Mouse (Mus musculus) limb, embryonic 13.5 days (tissue): ENCODE results near the gene Ccdc194. TPM values are rescaled to one million over a fixed set of nuclear protein-coding genes. Genes with fewer than 3 reads are reported as not detected.
"Not testable (repeated sequence)": the region's sequence is repeated elsewhere in the genome, so short reads cannot be mapped to it uniquely, and the experiment has no call there.

Experiments used
- ATAC-seq: fragments of 200-750 bp; cut with Nextera tagmentation; 2 replicates; pipeline ENCODE4 v1.8.0; 2017; ENCODE audit warnings: low read depth, moderate number of reproducible peaks, moderate TSS enrichment; ENCODE audit not compliant: low FRiP score
- H3K27ac ChIP-seq: fragments of 300-500 bp; sonication (generic); 2 replicates; pipeline ENCODE4 v1.5.1; 2015; ENCODE audit warnings: inconsistent platforms, mild to moderate bottlenecking, moderate library complexity
- H3K27me3 ChIP-seq: fragments of 300-500 bp; sonication (generic); 2 replicates; pipeline ENCODE4 v1.6.1; 2015; ENCODE audit warnings: mild to moderate bottlenecking, inconsistent platforms
- H3K36me3 ChIP-seq: fragments of 300-500 bp; sonication (generic); 2 replicates; pipeline ENCODE4 v1.6.1; 2015; ENCODE audit warnings: inconsistent platforms, mild to moderate bottlenecking, moderate library complexity
- H3K4me1 ChIP-seq: fragments of 300-500 bp; sonication (generic); 2 replicates; pipeline ENCODE4 v1.6.1; 2015; ENCODE audit warnings: inconsistent platforms
- H3K4me2 ChIP-seq: fragments of 300-500 bp; sonication (generic); replicated peaks from 2 replicates; pipeline ENCODE4 v1.6.1; 2015; ENCODE audit warnings: inconsistent platforms, mild to moderate bottlenecking, moderate library complexity
- H3K4me3 ChIP-seq: fragments of 300-500 bp; sonication (generic); 2 replicates; pipeline ENCODE4 v1.5.1; 2015; ENCODE audit warnings: moderate library complexity, mild to moderate bottlenecking, inconsistent platforms
- H3K9ac ChIP-seq: fragments of 300-500 bp; sonication (generic); 2 replicates; pipeline ENCODE4 v1.6.1; 2015; ENCODE audit warnings: mild to moderate bottlenecking, inconsistent platforms
- H3K9me3 ChIP-seq: fragments of 300-500 bp; sonication (generic); 2 replicates; pipeline ENCODE4 v1.6.1; 2016; ENCODE audit warnings: inconsistent platforms
- WGBS: fragments of 180-500 bp; shearing (Covaris S2); methylation state at CpG from one replicate; pipeline ENCODE4 v1.1.7; 2015; 5-methylcytosine and 5-hydroxymethylcytosine counted together
- polyA plus RNA-seq: library from polyadenylated mRNA; unstranded; fragments of >200 nt; fragmentation: Nextera tagmentation; extraction: Ambion mirVana; gene quantifications from 2 replicates; pipeline ENCODE4 v1.2.1, GENCODE M21; 2015

Ccdc194 gene
- polyA plus RNA-seq, 1 experiment from 2014 or later = 0.41 TPM

DNA sequence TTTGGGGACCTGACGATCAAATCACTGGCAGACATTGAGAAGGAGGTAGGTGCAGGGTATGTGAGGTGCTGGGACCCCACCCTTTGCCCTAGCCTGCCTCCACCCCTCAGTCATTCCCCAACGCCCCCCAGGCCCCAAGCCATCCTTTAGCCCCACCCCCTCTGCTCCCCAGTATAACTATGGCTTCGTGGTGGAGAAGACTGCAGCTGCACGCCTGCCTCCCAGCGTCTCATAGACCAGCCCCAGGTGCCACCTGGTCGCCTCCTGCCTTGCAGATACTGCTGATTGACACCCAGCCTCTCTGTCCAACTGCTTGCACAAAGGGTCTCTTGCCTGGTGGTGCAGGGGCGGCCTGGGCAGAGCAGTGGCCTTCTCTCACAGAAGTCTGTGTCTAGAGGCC is 22.1 kb upstream of the Ccdc194 start:
- Histone ChIP-seq H3K9me3 (no peaks in the 10 kb centered on the region), H3K36me3 (peaks cover 37% of the 10 kb centered on the region), H3K4me2 (no peak overlapping the region), H3K27me3 (no peaks in the 10 kb centered on the region), H3K9ac (no peak overlapping the region), H3K4me3 (no peak overlapping the region), H3K27ac (no peak overlapping the region), H3K4me1 (peaks cover 8% of the 10 kb centered on the region)
- no peak for ATAC-seq
- 88% methylated on average over 7 of the region's 7 CpGs for WGBS

DNA sequence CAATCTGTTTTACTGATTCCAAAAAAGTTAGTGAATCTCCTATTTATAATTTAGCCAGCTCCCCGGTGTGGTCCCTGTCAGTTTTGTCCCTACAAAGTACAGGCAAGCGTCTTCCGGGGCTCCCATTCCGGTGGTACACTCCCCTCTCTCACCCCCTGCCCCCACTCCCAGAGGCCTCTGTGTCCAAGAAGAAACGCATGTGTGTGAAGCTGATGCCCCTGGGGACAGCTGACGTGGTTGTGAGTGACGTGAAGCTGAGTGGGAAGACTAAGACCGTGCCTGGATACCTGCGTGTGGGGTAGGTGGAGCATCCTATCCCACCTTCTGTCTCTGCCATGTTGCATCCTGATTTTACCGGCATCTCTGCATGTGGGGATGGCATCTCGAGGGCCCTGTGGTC is 19.5 kb upstream of the Ccdc194 start:
- H3K27me3 ChIP-seq = 0 out of 2 replicates have a peak, but pooled peaks cover under 1% of the 10 kb centered on the region
- 86% methylated on average over 11 of the region's 11 CpGs for WGBS
- H3K4me2 ChIP-seq = no peak overlapping the region
- H3K9ac ChIP-seq = no peak overlapping the region
- no peaks in the 10 kb centered on the region for H3K9me3 ChIP-seq
- ATAC-seq = no peak
- no peak overlapping the region for H3K27ac ChIP-seq
- H3K4me3 ChIP-seq = no peak overlapping the region
- H3K36me3 ChIP-seq = peaks cover 37% of the 10 kb centered on the region
- peaks cover 8% of the 10 kb centered on the region for H3K4me1 ChIP-seq

DNA sequence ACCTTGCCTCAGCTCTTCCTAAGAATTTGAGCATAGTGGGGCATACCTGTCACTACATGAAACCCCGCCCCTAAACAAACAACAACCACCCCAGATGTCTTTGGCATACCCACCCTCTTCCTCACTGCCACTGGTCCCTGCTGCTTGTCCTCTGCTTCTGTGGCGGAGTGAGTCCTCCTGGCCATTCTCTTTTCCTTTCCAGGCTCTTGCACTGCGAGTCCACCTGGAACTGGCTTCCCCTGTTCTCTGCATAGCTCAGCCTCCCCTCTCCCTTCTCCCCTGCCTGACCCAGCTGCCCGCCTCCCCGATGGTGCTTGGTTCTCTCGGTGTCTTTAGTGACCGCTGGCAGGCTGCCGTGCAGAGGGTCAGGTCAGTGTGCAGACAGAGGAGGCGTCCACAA is 18.2 kb upstream of the Ccdc194 start:
- 86% methylated on average over 9 of the region's 9 CpGs for WGBS
- no peaks in the 10 kb centered on the region for H3K9me3 ChIP-seq
- H3K4me2 ChIP-seq = peak overlapping the region; percentile 79
- peaks cover 36% of the 10 kb centered on the region for H3K36me3 ChIP-seq
- H3K27me3 ChIP-seq = 0 out of 2 replicates have a peak, but pooled peaks cover 3% of the 10 kb centered on the region
- peaks cover 8% of the 10 kb centered on the region for H3K4me1 ChIP-seq
- H3K9ac ChIP-seq = peak overlapping the region; percentile 79
- peak overlapping the region; percentile 82 for H3K4me3 ChIP-seq
- no peak overlapping the region for H3K27ac ChIP-seq
- no peak for ATAC-seq

DNA sequence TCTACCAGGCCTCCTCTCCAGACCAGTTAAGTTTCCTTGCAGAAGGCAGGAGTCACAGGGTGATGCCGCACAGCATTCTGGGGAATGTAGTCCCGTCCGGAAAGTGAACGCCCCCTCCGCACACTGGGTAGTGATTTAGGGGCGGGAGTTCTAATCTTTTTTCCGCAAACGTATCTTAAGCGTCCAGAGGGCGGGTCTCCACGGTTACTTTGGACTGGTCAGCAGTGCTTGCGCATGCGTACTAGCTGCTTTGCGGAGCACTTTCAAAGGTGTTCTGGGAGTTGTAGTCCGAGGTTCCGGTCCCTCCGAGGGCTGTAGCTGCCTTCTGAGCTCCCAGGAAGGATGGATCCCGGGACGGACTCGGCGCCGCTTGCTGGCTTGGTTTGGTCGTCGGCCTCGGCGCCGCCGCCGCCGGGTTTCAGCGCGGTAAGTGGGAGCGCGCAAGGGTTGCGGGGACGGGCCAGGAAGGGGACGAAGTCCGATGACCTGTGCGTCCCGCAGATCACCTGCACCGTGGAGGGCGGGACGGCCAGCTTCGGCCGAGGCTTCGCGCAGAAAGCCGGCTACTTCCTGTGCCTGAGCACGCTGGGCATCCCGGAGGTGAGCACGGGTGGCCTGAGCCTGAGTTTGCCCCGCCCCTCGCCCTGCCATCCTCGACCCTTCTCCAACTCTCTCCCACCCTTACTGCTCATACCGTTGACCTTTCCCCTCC is 17.3 kb upstream of the Ccdc194 start, which contains the start of gene Mvb12a:
TSS of gene Mvb12a (plus strand) at position 291 of the 712 bp plus-strand sequence.
- WGBS = under 1% methylated on average over 53 of the region's 55 CpGs
- Histone ChIP-seq H3K4me1 (peaks cover 14% of the 10 kb centered on the region), H3K27me3 (0 out of 2 replicates have a peak, but pooled peaks cover 3% of the 10 kb centered on the region), H3K36me3 (peaks cover 27% of the 10 kb centered on the region), H3K27ac (no peak within 1 kb of the TSS), H3K9me3 (no peaks in the 10 kb centered on the region), H3K4me3 (peak within 1 kb of the TSS; percentile 82), H3K4me2 (peak within 1 kb of the TSS; percentile 79), H3K9ac (peak within 1 kb of the TSS; percentile 79)
- peak; percentile 95 for ATAC-seq

DNA sequence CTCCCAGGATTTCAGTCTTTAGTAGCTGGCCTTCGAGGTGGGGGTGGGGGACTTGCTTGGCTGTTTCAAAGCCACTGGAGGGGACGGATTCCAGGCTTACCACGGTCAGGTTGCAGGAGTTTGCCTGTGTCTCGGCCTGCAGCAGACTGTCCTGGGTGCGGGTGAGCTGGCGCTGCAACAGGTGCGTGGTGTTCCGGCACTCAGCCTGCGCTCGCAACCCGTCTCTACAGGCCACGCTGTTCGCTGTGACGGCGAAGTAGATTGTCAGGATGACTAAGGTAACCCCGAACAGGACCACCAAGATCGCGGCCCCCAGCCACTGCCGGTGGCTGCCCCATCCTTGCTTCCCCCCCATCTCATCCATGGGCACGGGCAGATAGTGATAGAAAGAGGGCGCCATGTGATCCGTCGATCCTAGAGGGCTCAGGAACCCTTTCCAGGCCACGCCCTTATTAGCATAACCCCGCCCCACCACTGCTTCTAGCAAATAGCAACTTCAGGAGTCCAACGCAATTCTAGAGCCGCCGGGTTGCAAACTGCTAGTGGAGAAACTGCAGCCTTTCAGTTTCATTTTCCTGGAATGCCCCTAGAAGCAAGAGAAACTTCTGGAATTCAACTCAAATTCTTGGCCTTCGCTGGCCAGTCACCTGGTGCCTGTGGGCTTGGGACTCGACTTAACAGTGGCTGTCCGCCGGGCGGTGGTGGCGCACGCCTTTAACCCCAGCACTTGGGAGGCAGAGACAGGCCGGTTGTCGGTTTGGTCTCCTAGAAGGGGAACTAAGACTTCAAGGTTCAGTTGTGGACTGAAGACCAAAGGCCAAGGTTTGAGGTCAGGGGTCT is 11.7 kb upstream of the Ccdc194 start, which contains the start of gene Bst2:
TSS of gene Bst2 (minus strand) at position 429 of the 840 bp plus-strand sequence.
- Histone ChIP-seq H3K4me1 (peaks cover 13% of the 10 kb centered on the region), H3K4me2 (peak within 1 kb of the TSS; percentile 71), H3K9me3 (no peaks in the 10 kb centered on the region), H3K9ac (peak within 1 kb of the TSS; percentile 60), H3K27ac (peak within 1 kb of the TSS; percentile 48; the same call in 1 of the 2 replicates), H3K4me3 (peak within 1 kb of the TSS; percentile 48), H3K36me3 (no peaks in the 10 kb centered on the region), H3K27me3 (peaks cover 9% of the 10 kb centered on the region; the same call in 1 of the 2 replicates)
- 1% methylated on average over 37 of the region's 37 CpGs for WGBS
- ATAC-seq = peak; percentile 88

DNA sequence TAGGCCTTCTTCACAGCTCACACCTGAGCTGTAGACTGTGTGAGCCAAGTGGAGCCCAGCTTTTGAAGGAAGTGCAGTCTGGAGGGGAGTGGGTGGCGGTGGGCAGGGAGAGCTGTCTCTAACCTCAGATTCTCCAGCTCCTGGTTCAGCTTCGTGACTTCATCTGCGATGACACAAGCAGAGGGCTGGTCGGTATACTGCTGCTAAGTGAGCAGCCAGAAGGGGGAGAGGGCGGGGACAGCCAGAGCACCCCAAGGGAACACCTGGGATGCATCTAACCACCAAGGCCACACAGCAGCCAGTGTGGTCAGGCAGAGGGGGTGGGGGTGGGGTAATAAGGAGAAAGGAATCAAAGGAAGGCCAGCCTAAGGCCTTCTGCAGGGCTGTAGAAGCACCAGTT is 10.2 kb upstream of the Ccdc194 start:
- 56% methylated on average over 5 of the region's 5 CpGs for WGBS

DNA sequence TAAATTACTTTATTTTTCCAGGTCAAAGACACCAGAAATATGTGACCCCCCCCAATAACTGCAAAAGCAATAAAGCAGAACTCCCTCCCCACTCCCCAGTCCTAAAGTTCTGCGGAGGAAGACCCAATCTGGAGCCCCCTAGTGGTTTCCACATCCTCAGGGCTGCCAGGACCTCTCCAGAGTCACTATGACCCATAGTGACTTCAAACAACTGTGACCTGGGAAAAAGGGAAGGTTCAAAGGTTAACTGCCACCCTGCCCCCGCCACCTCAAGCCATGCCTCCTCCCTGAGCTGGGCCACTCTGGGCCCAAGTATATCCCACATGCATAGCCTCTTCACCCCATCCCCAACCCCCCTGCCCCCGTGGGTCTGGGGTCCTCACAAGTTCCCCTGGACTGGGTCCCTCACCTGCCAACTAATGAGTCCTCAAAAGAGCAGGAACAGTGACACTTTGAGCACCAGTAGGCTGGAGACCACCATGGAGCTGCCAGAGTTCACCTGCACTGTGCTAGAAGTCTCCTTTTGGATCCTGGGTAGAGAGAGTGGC is 8.8 kb upstream of the Ccdc194 start:
- ATAC-seq = no peak
- Histone ChIP-seq H3K9me3 (no peaks in the 10 kb centered on the region), H3K36me3 (no peaks in the 10 kb centered on the region), H3K4me2 (no peak overlapping the region), H3K9ac (no peak overlapping the region), H3K4me1 (peaks cover 13% of the 10 kb centered on the region), H3K27ac (no peak overlapping the region), H3K27me3 (peaks cover 7% of the 10 kb centered on the region; the same call in 1 of the 2 replicates), H3K4me3 (no peak overlapping the region)
- WGBS = 39% methylated on average over 3 of the region's 3 CpGs

More for the DNA sequence above, 10.2 kb upstream of the Ccdc194 start:
- no peak overlapping the region for H3K9ac ChIP-seq
- no peaks in the 10 kb centered on the region for H3K36me3 ChIP-seq
- H3K9me3 ChIP-seq = no peaks in the 10 kb centered on the region
- peaks cover 10% of the 10 kb centered on the region; the same call in 1 of the 2 replicates for H3K27me3 ChIP-seq
- H3K27ac ChIP-seq = no peak overlapping the region
- no peak overlapping the region for H3K4me2 ChIP-seq
- ATAC-seq = no peak
- H3K4me3 ChIP-seq = no peak overlapping the region
- H3K4me1 ChIP-seq = peaks cover 13% of the 10 kb centered on the region

DNA sequence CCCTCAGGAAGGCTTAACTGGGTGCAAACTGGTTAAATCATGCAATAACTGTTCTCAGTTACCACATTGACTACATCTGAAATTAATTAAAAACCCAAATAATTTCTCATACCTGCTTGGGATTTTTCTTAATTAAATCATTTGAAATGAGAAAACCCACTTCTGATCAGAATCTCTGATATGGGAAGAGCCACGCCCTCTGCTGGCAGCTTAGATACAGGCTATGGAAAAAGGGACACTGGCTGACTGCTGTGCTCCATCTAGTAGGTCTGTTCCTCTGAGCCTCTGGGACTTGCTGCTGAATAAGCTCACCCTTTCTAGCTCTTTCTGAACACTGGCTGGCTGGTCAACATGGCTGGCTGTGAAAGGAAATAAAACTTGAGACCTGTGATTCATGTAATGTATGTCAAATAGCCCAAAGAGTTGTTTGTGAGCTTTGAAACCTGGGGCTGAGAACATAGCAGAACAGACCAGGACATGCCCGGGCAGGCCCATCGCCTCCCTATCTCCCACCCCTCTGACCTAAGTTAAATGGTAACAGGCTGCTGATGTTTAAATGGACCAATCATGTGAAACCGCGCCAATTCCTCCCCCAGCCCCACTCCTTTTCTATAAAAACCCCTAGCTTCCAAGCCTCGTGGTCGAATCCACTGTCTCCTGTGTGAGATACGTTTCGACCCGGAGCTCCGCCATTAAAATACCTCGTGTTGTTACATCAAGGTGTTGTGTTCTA is 5.4 kb upstream of the Ccdc194 start:
- WGBS = 80% methylated on average over 6 of the region's 12 CpGs

DNA sequence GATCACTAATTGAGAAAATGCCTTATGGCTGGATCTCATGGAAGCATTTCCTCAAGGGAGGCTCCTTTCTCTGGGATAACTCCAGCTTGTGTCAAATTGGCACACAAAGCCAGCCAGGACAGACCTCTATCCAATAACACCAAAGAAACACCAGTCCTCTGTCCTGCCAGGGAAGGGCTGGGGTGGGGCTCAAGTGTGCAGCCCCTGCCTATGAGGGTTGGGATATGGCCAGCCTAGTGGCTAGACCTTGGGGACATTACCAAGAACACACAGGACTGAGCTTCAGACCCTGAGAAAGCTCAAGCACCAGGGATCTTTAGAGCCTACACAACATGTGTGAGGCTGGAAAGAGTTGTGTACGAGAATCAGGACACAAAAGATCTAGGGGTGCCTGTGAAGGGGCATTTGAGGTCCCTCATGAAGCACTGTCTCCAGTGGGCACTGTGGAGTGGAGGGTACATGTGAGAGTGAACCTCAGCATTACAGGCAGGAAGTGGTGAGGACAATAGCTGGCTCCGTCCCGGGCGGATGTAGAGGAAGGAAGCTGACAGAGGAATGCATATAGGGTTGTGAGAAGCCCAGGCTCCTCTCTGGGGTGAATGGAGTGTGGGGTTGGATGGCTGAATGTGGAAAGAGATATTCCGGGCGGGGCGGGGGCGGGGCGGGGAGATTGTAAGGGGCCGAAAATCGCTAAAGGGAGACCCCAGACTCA is 3.0 kb upstream of the Ccdc194 start:
- Histone ChIP-seq H3K27ac (peak overlapping the region; percentile 28; the same call in 1 of the 2 replicates), H3K4me1 (peaks cover 24% of the 10 kb centered on the region), H3K4me2 (no peak overlapping the region), H3K9ac (no peak overlapping the region), H3K27me3 (peaks cover 49% of the 10 kb centered on the region), H3K36me3 (no peaks in the 10 kb centered on the region), H3K9me3 (no peaks in the 10 kb centered on the region), H3K4me3 (no peak overlapping the region)
- WGBS = 86% methylated on average over 11 of the region's 11 CpGs
- ATAC-seq = no peak

More for the DNA sequence above, 5.4 kb upstream of the Ccdc194 start:
- not testable (repeated sequence) for H3K9ac ChIP-seq, H3K36me3 ChIP-seq, ATAC-seq, H3K4me2 ChIP-seq, H3K4me3 ChIP-seq, H3K9me3 ChIP-seq, H3K27ac ChIP-seq
- H3K27me3 ChIP-seq = peaks cover 29% of the 10 kb centered on the region
- peaks cover 16% of the 10 kb centered on the region for H3K4me1 ChIP-seq

DNA sequence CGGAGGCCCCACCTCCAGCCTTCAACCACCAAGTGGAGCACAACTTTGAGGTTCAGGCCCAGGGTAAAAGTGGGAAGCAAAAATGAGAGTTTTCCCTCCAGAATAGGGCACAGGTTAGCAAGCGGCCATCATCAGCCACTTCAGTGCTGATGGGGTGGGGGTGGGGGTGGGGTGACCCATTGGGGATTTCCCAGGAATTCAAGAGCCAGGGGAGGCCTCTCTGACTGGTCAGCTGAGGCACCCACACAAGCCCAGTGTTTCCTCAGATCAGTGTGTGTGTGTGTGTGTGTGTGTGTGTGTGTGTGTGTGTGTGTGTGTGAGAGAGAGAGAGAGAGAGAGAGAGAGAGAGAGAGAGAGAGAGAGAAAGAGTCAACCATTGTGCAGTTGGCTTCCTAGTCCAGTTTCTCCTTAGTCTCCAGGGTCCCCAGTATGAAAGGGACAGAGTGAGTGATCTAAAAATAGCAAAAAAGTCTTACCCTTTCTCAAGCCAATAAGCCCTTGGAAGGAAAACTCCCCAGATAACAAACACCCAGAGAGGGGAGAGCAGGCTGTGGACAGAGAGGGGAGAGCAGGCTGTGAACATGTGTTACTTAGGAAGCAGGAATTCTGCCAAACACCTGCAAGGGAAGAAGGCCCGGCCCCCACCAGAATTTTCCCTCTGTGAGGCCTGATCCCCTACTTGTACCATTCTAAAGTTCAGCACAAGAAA is 1.8 kb upstream of the Ccdc194 start:
- Histone ChIP-seq H3K27me3 (peaks cover 59% of the 10 kb centered on the region), H3K4me3 (no peak overlapping the region), H3K9ac (no peak overlapping the region), H3K9me3 (no peaks in the 10 kb centered on the region), H3K4me2 (no peak overlapping the region), H3K27ac (peak overlapping the region; percentile 40; the same call in 1 of the 2 replicates), H3K4me1 (peaks cover 24% of the 10 kb centered on the region), H3K36me3 (no peaks in the 10 kb centered on the region)
- ATAC-seq = no peak
- 32% methylated on average over 3 of the region's 3 CpGs for WGBS
